Mouse (Mus musculus) lung, adult 2 months (tissue): ENCODE results near the gene Magi2. TPM values are rescaled to one million over a fixed set of nuclear protein-coding genes. Genes with fewer than 3 reads are reported as not detected.

ENCODE experiments used
- DNase-seq: peaks from one replicate; pipeline ENCODE4 v3.0.0; 2022
- H3K4me1 ChIP-seq: fragments of 200-500 bp; 2 replicates; pipeline ENCODE4 v1.6.1; 2011; ENCODE audit warnings: low read length; ENCODE audit not compliant: control insufficient read depth, insufficient read depth
- H3K4me3 ChIP-seq: fragments of 200-500 bp; replicated peaks from 2 replicates; pipeline ENCODE3; 2011; ENCODE audit warnings: low read depth, mild to moderate bottlenecking, control low read depth, low read length; ENCODE audit errors: extremely low read depth
- CTCF ChIP-seq: fragments of 200-500 bp; IDR thresholded peaks from 2 replicates; pipeline ENCODE4 v1.5.1; 2011; ENCODE audit warnings: mild to moderate bottlenecking, low read length, control low read depth; ENCODE audit not compliant: insufficient read depth
- POLR2A ChIP-seq: fragments of 200-500 bp; IDR thresholded peaks from 2 replicates; pipeline ENCODE4 v1.6.1; 2011; ENCODE audit warnings: low read depth, mild to moderate bottlenecking, control low read depth, low read length, borderline replicate concordance; ENCODE audit errors: extremely low read depth
- WGBS: fragments of 180-500 bp; shearing (Covaris S2); methylation state at CpG from one replicate; pipeline ENCODE4 v1.1.7; 2018; 5-methylcytosine and 5-hydroxymethylcytosine counted together
- polyA plus RNA-seq: library from polyadenylated mRNA; depleted of rRNA; stranded (reverse); fragments of >200 nt; gene quantifications from 2 replicates; pipeline ENCODE4 v1.2.3, GENCODE M21; 2012

Magi2 gene
- polyA plus RNA-seq, 1 experiment, result 2.7 TPM

- TF ChIP-seq CTCF (no peak), POLR2A (no peak)
- no peak for DNase-seq
- 55% methylated on average over 5 of the region's 5 CpGs for WGBS
- no peaks in the 10 kb centered on the region for H3K4me1 ChIP-seq
- H3K4me3 ChIP-seq, result no peak overlapping the region
These were observed 560.8 kb downstream of the Magi2 start for GRCm38 (mm10) chr5:19787522-19788144.

GRCm38 (mm10) chr5:19803052-19803769, 576.4 kb downstream of the Magi2 start:
- Histone ChIP-seq H3K4me3 (no peak overlapping the region), H3K4me1 (no peaks in the 10 kb centered on the region)
- WGBS, result 87% methylated on average over 5 of the region's 5 CpGs
- no peak for TF ChIP-seq POLR2A
- no peak for TF ChIP-seq CTCF
- DNase-seq, result no peak

- no peaks in the 10 kb centered on the region for H3K4me1 ChIP-seq
- no peak for DNase-seq
- H3K4me3 ChIP-seq, result no peak overlapping the region
- WGBS, result 74% methylated on average over 2 of the region's 2 CpGs
- TF ChIP-seq CTCF, result no peak
- TF ChIP-seq POLR2A, result no peak
These were observed 595.7 kb downstream of the Magi2 start for GRCm38 (mm10) chr5:19822502-19822901.

GRCm38 (mm10) chr5:19825943-19826342, 599.1 kb downstream of the Magi2 start:
- Histone ChIP-seq H3K4me1 (no peaks in the 10 kb centered on the region), H3K4me3 (no peak overlapping the region)
- WGBS, result 39% methylated on average over 2 of the region's 2 CpGs
- DNase-seq, result no peak
- no peak for TF ChIP-seq POLR2A
- TF ChIP-seq CTCF, result no peak

- 86% methylated on average over 2 of the region's 2 CpGs for WGBS
- TF ChIP-seq POLR2A (no peak), CTCF (no peak)
- Histone ChIP-seq H3K4me3 (no peak overlapping the region), H3K4me1 (no peaks in the 10 kb centered on the region)
- no peak for DNase-seq
These were observed 602.5 kb downstream of the Magi2 start for GRCm38 (mm10) chr5:19829341-19829740.

- no peak for DNase-seq
- Histone ChIP-seq H3K4me1 (no peaks in the 10 kb centered on the region), H3K4me3 (no peak overlapping the region)
- 32% methylated on average over 2 of the region's 2 CpGs for WGBS
- TF ChIP-seq POLR2A (no peak), CTCF (no peak)
These were observed 636.0 kb downstream of the Magi2 start for GRCm38 (mm10) chr5:19862854-19863253.

GRCm38 (mm10) chr5:19870406-19870805, 643.6 kb downstream of the Magi2 start:
- TF ChIP-seq POLR2A (no peak), CTCF (no peak)
- Histone ChIP-seq H3K4me3 (no peak overlapping the region), H3K4me1 (no peaks in the 10 kb centered on the region)
- 93% methylated on average over 4 of the region's 4 CpGs for WGBS
- no peak for DNase-seq

- DNase-seq, result no peak
- no peak for TF ChIP-seq CTCF
- no peak for TF ChIP-seq POLR2A
These were observed 664.9 kb downstream of the Magi2 start for GRCm38 (mm10) chr5:19891693-19892092.

GRCm38 (mm10) chr5:19895893-19896292, 669.1 kb downstream of the Magi2 start:
- 58% methylated on average over 6 of the region's 6 CpGs for whole genome bisulfite sequencing
- Histone ChIP-seq H3K4me3 (no peak overlapping the region), H3K4me1 (no peaks in the 10 kb centered on the region; the same call in 1 of the 2 replicates)
- no peak for DNase-seq
- TF ChIP-seq CTCF (no peak), POLR2A (no peak)

More at GRCm38 (mm10) chr5:19891693-19892092, 664.9 kb downstream of the Magi2 start:
- no peak overlapping the region for H3K4me3 ChIP-seq
- WGBS, result 54% methylated on average over 3 of the region's 3 CpGs
- no peaks in the 10 kb centered on the region; the same call in 1 of the 2 replicates for H3K4me1 ChIP-seq

- Histone ChIP-seq H3K4me1 (no peaks in the 10 kb centered on the region), H3K4me3 (no peak overlapping the region)
- no peak for DNase-seq
- TF ChIP-seq POLR2A (no peak), CTCF (no peak)
- WGBS, result 61% methylated on average over 8 of the region's 8 CpGs
These were observed 674.8 kb downstream of the Magi2 start for GRCm38 (mm10) chr5:19901625-19902024.
